ENCODE assay signal across 19 mouse cellular contexts in the genomic region with DNA sequence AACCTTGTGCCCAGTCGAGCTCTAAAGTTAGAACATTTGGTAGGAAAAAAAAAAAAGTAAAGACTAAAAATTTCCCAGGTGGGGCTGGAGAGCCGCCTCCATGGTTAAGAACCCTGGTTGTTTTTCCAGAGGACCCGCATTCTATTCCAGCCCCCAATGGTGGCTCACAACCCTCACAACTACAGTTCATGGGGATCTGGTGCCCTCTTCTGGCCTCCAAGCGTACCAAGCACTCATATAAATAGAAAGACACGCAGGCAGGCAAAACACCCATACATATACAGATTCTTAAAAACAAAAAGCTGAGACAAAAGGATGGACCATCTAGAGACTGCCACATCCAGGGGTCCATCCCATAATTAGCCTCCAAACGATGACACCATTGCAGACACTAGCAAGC. TPM values are rescaled to one million over a fixed set of nuclear protein-coding genes. Genes with fewer than 3 reads are reported as not detected.
DNase-seq lines count a peak whose midpoint lies in the region; ATAC-seq and TF ChIP-seq lines count a peak whose summit lies in the region.
"Had no signal": no experiment of that assay in that cellular context is flagged by ENCODE, and none has a peak within 500 bp of the region (broad histone marks: within the 10 kb centered on the region; RNA-seq: fewer than 3 reads in every experiment).

No protein-coding gene starts in this region.

- intact Hi-C loops in heart, adult 2 months (cut with DNase I), result no loop called here

- ATAC-seq in liver, embryonic 14.5 days (ENCODE audit: insufficient read depth), result no peak
- no peak for ATAC-seq in liver, embryonic 11.5 days (replicated peaks; ENCODE audit: low FRiP score)
- ATAC-seq in inflammation-experienced regulatory T-cells, adult 6 months, result no peak
- ATAC-seq: activated CD4-positive, CD25-positive, alpha-beta regulatory T cell, adult 4 months; forebrain, embryonic 15.5 days had no signal

- no peaks in the 10 kb centered on the region for H3K27me3 ChIP-seq in heart, adult 2 months (ENCODE audit: control insufficient read depth, insufficient read depth, low read length)
- H3K27me3 ChIP-seq in liver, embryonic 14.5 days (ENCODE audit: control insufficient read depth, insufficient read depth, low read length), result no peaks in the 10 kb centered on the region
- no peaks in the 10 kb centered on the region for H3K27me3 ChIP-seq in liver, embryonic 11.5 days (replicated peaks; ENCODE audit: control insufficient read depth, insufficient read depth, low read length)
- no peaks in the 10 kb centered on the region for H3K27me3 ChIP-seq in ES-Bruce4 (ENCODE audit: control insufficient read depth, insufficient read depth, low read length, poor library complexity, severe bottlenecking)
- H3K27me3 ChIP-seq: forebrain, embryonic 15.5 days; liver, embryonic 13.5 days had no signal

- H3K9ac ChIP-seq in heart, adult 2 months (ENCODE audit: low read depth, low read length), result no peak overlapping the region
- no peak overlapping the region for H3K9ac ChIP-seq in liver, embryonic 14.5 days (replicated peaks)
- no peak overlapping the region for H3K9ac ChIP-seq in liver, embryonic 11.5 days (ENCODE audit: low read depth, low read length)
- H3K9ac ChIP-seq in ES-Bruce4 (ENCODE audit: low read depth, poor library complexity, severe bottlenecking), result no peak overlapping the region
- H3K9ac ChIP-seq: forebrain, embryonic 15.5 days; liver, embryonic 13.5 days had no signal

- H3K79me2 ChIP-seq in heart, adult 2 months (replicated peaks; ENCODE audit: control insufficient read depth, insufficient read depth, low read length), result no peaks in the 10 kb centered on the region

- no peaks in the 10 kb centered on the region for H3K36me3 ChIP-seq in heart, adult 2 months (ENCODE audit: control insufficient read depth, insufficient read depth, low read length)
- H3K36me3 ChIP-seq in liver, embryonic 14.5 days (replicated peaks; ENCODE audit: control insufficient read depth, insufficient read depth, low read depth), result no peaks in the 10 kb centered on the region
- no peaks in the 10 kb centered on the region for H3K36me3 ChIP-seq in liver, embryonic 11.5 days (ENCODE audit: control insufficient read depth, insufficient read depth, low read length)
- H3K36me3 ChIP-seq in ES-Bruce4 (ENCODE audit: control insufficient read depth, insufficient read depth, low read length, poor library complexity, severe bottlenecking), result no peaks in the 10 kb centered on the region
- H3K36me3 ChIP-seq: forebrain, embryonic 15.5 days; liver, embryonic 13.5 days had no signal

- no peak for DNase-seq in heart, adult 2 months
- no peak for DNase-seq in heart, postnatal 4 days
- no peak for DNase-seq in liver, embryonic 14.5 days (ENCODE audit: low read depth in 3 of 3, low spot score in 3 of 3)
- DNase-seq in liver, embryonic 11.5 days (ENCODE audit: low spot score), result no peak
- DNase-seq in brain, embryonic 14.5 days (ENCODE audit: low read depth), result no peak
- no peak for DNase-seq in T-cell, adult 2 months (ENCODE audit: low spot score)
- DNase-seq: cerebellum, adult 18-20 months; liver, embryonic 13.5 days; thymus, adult 2 months had no signal

- H3K27ac ChIP-seq in heart, adult 2 months, result no peak overlapping the region
- no peak overlapping the region for H3K27ac ChIP-seq in liver, embryonic 14.5 days
- no peak overlapping the region for H3K27ac ChIP-seq in liver, embryonic 11.5 days (ENCODE audit: low read depth, low read length)
- no peak overlapping the region for H3K27ac ChIP-seq in ES-Bruce4 (ENCODE audit: insufficient read depth, low read length)
- H3K27ac ChIP-seq: forebrain, embryonic 15.5 days; liver, embryonic 13.5 days had no signal

- no peak for TF ChIP-seq POLR2A in heart, adult 2 months (IDR thresholded peaks at IDR 0.05; ENCODE audit: insufficient read depth, low read depth, low read length)
- no peak for TF ChIP-seq POLR2A in ES-Bruce4 (IDR thresholded peaks at IDR 0.05; ENCODE audit: insufficient read depth, low read length)
- TF ChIP-seq POLR2A in brain, embryonic 14.5 days (IDR thresholded peaks at IDR 0.05; ENCODE audit: borderline replicate concordance, extremely low read depth, insufficient read depth, insufficient read length, poor library complexity, severe bottlenecking), result no peak

- peak; percentile 48 for TF ChIP-seq CTCF in heart, adult 2 months (IDR thresholded peaks at IDR 0.05)
- peak; percentile 25; the same call in 1 of the 2 replicates for TF ChIP-seq CTCF in liver, embryonic 14.5 days (IDR thresholded peaks at IDR 0.05; ENCODE audit: low read depth)
- TF ChIP-seq CTCF in ES-Bruce4 (IDR thresholded peaks at IDR 0.05; ENCODE audit: low read depth, low read length), result peak; percentile 59
- peak; percentile 15; the same call in 1 of the 2 replicates for TF ChIP-seq CTCF in brain, embryonic 14.5 days (IDR thresholded peaks at IDR 0.05; ENCODE audit: borderline replicate concordance, extremely low read depth, insufficient read depth, insufficient read length)

- no peak for TF ChIP-seq EP300 in heart, adult 2 months (IDR thresholded peaks at IDR 0.05; ENCODE audit: insufficient read depth, low read depth, low read length)
- TF ChIP-seq EP300 in liver, embryonic 14.5 days (IDR thresholded peaks at IDR 0.05; ENCODE audit: low read depth), result no peak
- no peak for TF ChIP-seq EP300 in ES-Bruce4 (IDR thresholded peaks at IDR 0.05; ENCODE audit: insufficient read depth, low read depth, low read length)

- no peak overlapping the region for H3K4me2 ChIP-seq in liver, embryonic 14.5 days (ENCODE audit: low read depth)
- H3K4me2 ChIP-seq in liver, embryonic 11.5 days, result no peak overlapping the region
- H3K4me2 ChIP-seq: forebrain, embryonic 15.5 days; liver, embryonic 13.5 days had no signal

- no peaks in the 10 kb centered on the region for H3K4me1 ChIP-seq in heart, adult 2 months (ENCODE audit: control insufficient read depth, insufficient read depth, low read length)
- H3K4me1 ChIP-seq in liver, embryonic 14.5 days (replicated peaks; ENCODE audit: control insufficient read depth in 2 of 2, insufficient read depth in 2 of 2, low read length in 1 of 2), result no peaks in the 10 kb centered on the region
- H3K4me1 ChIP-seq in liver, embryonic 11.5 days (replicated peaks; ENCODE audit: control insufficient read depth, insufficient read depth, low read length), result no peaks in the 10 kb centered on the region; the same call in 1 of the 2 replicates
- no peaks in the 10 kb centered on the region for H3K4me1 ChIP-seq in ES-Bruce4 (ENCODE audit: control insufficient read depth, insufficient read depth, low read length)

- 85% methylated on average over 6 of the region's 6 CpGs for WGBS in heart, adult 2 months
- WGBS in liver, embryonic 14.5 days (ENCODE audit: insufficient replicate concordance), result 60% methylated on average over 6 of the region's 6 CpGs
- 80% methylated on average over 6 of the region's 6 CpGs for WGBS in liver, embryonic 11.5 days

- H3K4me3 ChIP-seq in heart, adult 2 months, result no peak overlapping the region
- no peak overlapping the region for H3K4me3 ChIP-seq in liver, embryonic 14.5 days (ENCODE audit: insufficient read depth in 1 of 2, low read depth in 2 of 2, low read length in 2 of 2)
- no peak overlapping the region for H3K4me3 ChIP-seq in liver, embryonic 11.5 days (ENCODE audit: low read depth, low read length)
- H3K4me3 ChIP-seq in ES-Bruce4 (ENCODE audit: low read depth, low read length), result no peak overlapping the region
- H3K4me3 ChIP-seq: forebrain, embryonic 15.5 days; liver, embryonic 13.5 days had no signal

- H3K9me3 ChIP-seq in liver, embryonic 14.5 days (ENCODE audit: control insufficient read depth, low read length), result no peaks in the 10 kb centered on the region
- no peaks in the 10 kb centered on the region for H3K9me3 ChIP-seq in liver, embryonic 11.5 days (ENCODE audit: control insufficient read depth, low read length)
- H3K9me3 ChIP-seq in ES-Bruce4 (replicated peaks; ENCODE audit: control insufficient read depth, insufficient read depth, low read length, poor library complexity, severe bottlenecking), result no peaks in the 10 kb centered on the region
- H3K9me3 ChIP-seq: forebrain, embryonic 15.5 days; liver, embryonic 13.5 days had no signal

RNA-seq across cellular contexts. Expression of gene Adh6a, which starts 2.1 kb away (rescaled TPM):
- total RNA-seq in heart, adult 2 months (2021), result not detected
- polyA plus RNA-seq in heart, adult 2 months (2012; rRNA removed), result not detected in 2 replicates
- total RNA-seq in heart, postnatal 4 days (2021), result not detected
- polyA plus RNA-seq in liver, embryonic 14.5 days (2012; rRNA removed), result not detected in 2 replicates
- not detected in 2 replicates for polyA plus RNA-seq in liver, embryonic 14.5 days (2014; fragmentation: Nextera tagmentation; extraction: Ambion mirVana)
- polyA plus RNA-seq in liver, embryonic 11.5 days (2014; fragmentation: Nextera tagmentation; extraction: Ambion mirVana), result not detected in 2 replicates
- not detected in 2 replicates for polyA plus RNA-seq in ES-Bruce4 (2011; ENCODE audit: insufficient read depth, insufficient read length, low read depth, missing spikeins)
- 0.03 TPM in 1 of 2 replicates, not detected in the other for polyA plus RNA-seq in brain, embryonic 14.5 days (2012; rRNA removed)
- not detected for polyA plus RNA-seq in inflammation-experienced regulatory T-cells, adult 6 months (2017; shearing (Covaris generic))
- total RNA-seq: gastrocnemius, adult 8-10 months; heart, adult 8-10 months; heart, postnatal 25 days; left cerebral cortex, adult 8-10 months; megakaryocyte, adult 5-6 weeks had no signal
- polyA plus RNA-seq: activated CD4-positive, CD25-positive, alpha-beta regulatory T cell, adult 4 months; forebrain, embryonic 15.5 days; liver, embryonic 13.5 days; neural tube, embryonic 14.5 days had no signal

RNA-seq across cellular contexts. Expression of gene Adh6b, which starts 30.6 kb away (rescaled TPM):
- 1 to 10 TPM; 1.4 to 2.0 TPM for total RNA-seq in heart, adult 2 months (2021)
- 0.18 and 0.44 TPM in 2 replicates for polyA plus RNA-seq in heart, adult 2 months (2012; rRNA removed)
- total RNA-seq in heart, postnatal 4 days (2021), result 1 to 10 TPM; 2.6 to 4.0 TPM
- 0.12 and 0.13 TPM in 2 replicates for polyA plus RNA-seq in liver, embryonic 14.5 days (2012; rRNA removed)
- 0.53 and 0.76 TPM in 2 replicates for polyA plus RNA-seq in liver, embryonic 14.5 days (2014; fragmentation: Nextera tagmentation; extraction: Ambion mirVana)
- polyA plus RNA-seq in liver, embryonic 11.5 days (2014; fragmentation: Nextera tagmentation; extraction: Ambion mirVana), result 0.89 and 0.90 TPM in 2 replicates
- polyA plus RNA-seq in ES-Bruce4 (2011; ENCODE audit: insufficient read depth, insufficient read length, low read depth, missing spikeins), result not detected in 2 replicates
- polyA plus RNA-seq in brain, embryonic 14.5 days (2012; rRNA removed), result 0.15 and 0.27 TPM in 2 replicates
- not detected for polyA plus RNA-seq in inflammation-experienced regulatory T-cells, adult 6 months (2017; shearing (Covaris generic))
- total RNA-seq: left cerebral cortex, adult 8-10 months; megakaryocyte, adult 5-6 weeks had no signal
- polyA plus RNA-seq: activated CD4-positive, CD25-positive, alpha-beta regulatory T cell, adult 4 months; neural tube, embryonic 14.5 days had no signal

RNA-seq across cellular contexts. Expression of gene Adh1, which starts 50.2 kb away (rescaled TPM):
- 10 to 100 TPM; 27.5 to 34.3 TPM for total RNA-seq in heart, adult 2 months (2021)
- polyA plus RNA-seq in heart, adult 2 months (2012; rRNA removed), result 26.1 and 29.7 TPM in 2 replicates
- 10 to 100 TPM; 13.3 to 13.5 TPM for total RNA-seq in heart, postnatal 4 days (2021)
- polyA plus RNA-seq in liver, embryonic 14.5 days (2012; rRNA removed), result 3.8 and 4.0 TPM in 2 replicates
- 8.4 and 10.6 TPM in 2 replicates for polyA plus RNA-seq in liver, embryonic 14.5 days (2014; fragmentation: Nextera tagmentation; extraction: Ambion mirVana)
- 0.83 and 1.4 TPM in 2 replicates for polyA plus RNA-seq in liver, embryonic 11.5 days (2014; fragmentation: Nextera tagmentation; extraction: Ambion mirVana)
- polyA plus RNA-seq in ES-Bruce4 (2011; ENCODE audit: insufficient read depth, insufficient read length, low read depth, missing spikeins), result 0.54 TPM in 1 of 2 replicates, not detected in the other
- 0.55 and 1.5 TPM in 2 replicates for polyA plus RNA-seq in brain, embryonic 14.5 days (2012; rRNA removed)
- 1 to 10 TPM in 2 of 3 experiments, not detected in 1; 1.9 to 3.3 TPM for polyA plus RNA-seq in inflammation-experienced regulatory T-cells, adult 6 months (2017; shearing (Covaris generic))
